Mouse (Mus musculus) CH12.LX (cell line): ENCODE results near the gene Ubash3b. TPM values are rescaled to one million over a fixed set of nuclear protein-coding genes. Genes with fewer than 3 reads are reported as not detected.
A peak's percentile ranks its signal among the peaks of the same experiment; 100 is the strongest.

ENCODE experiments used
- DNase-seq: peaks from one replicate; pipeline ENCODE4 v3.0.0-alpha.2; 2013; ENCODE audit errors: extremely low read depth
- H3K27ac ChIP-seq: 2 replicates; pipeline ENCODE4 v1.5.1; 2012; ENCODE audit warnings: low read depth, mild to moderate bottlenecking, control low read depth, moderate library complexity; ENCODE audit not compliant: insufficient read depth
- H3K27me3 ChIP-seq: replicated peaks from 2 replicates; pipeline ENCODE3; 2012; ENCODE audit warnings: inconsistent platforms
- H3K36me3 ChIP-seq, 2 experiments: replicated peaks in 1 of 2; 2 replicates each; pipeline versions ENCODE3 to v1.6.1; 2012; ENCODE audit warnings: inconsistent platforms in 1 of 2, low read length in 1 of 2, mild to moderate bottlenecking in 1 of 2, mixed read lengths in 1 of 2, moderate library complexity in 1 of 2; ENCODE audit not compliant: control insufficient read depth in 1 of 2, insufficient read depth in 1 of 2
- H3K4me1 ChIP-seq, 2 experiments: 2 replicates each; pipeline ENCODE4 v1.6.1; 2012; ENCODE audit warnings: inconsistent platforms in 1 of 2, moderate library complexity in 1 of 2; ENCODE audit not compliant: insufficient read depth in 2 of 2, control insufficient read depth in 1 of 2
- H3K4me2 ChIP-seq: 2 replicates; pipeline ENCODE4 v1.6.1; 2012; ENCODE audit warnings: low read depth, mild to moderate bottlenecking, control low read depth; ENCODE audit not compliant: poor library complexity, insufficient read depth, severe bottlenecking
- H3K4me3 ChIP-seq, 3 experiments: fragments of 150-350 bp in 1 of 3; sonication (generic) in 1 of 3; replicated peaks in 1 of 3; 2 replicates each; pipeline versions ENCODE3 to v1.5.1; 2011 to 2012; ENCODE audit warnings: low read depth in 2 of 3, low read length in 2 of 3, mild to moderate bottlenecking in 2 of 3, moderate library complexity in 2 of 3, control low read depth in 1 of 3, improper control_type of control experiment in 1 of 3, inconsistent platforms in 1 of 3, mixed read lengths in 1 of 3; ENCODE audit not compliant: poor library complexity in 1 of 3
- H3K79me2 ChIP-seq: replicated peaks from 2 replicates; pipeline ENCODE4 v1.6.1; 2012; ENCODE audit warnings: mild to moderate bottlenecking, moderate library complexity; ENCODE audit not compliant: control insufficient read depth, poor library complexity, insufficient read depth, severe bottlenecking; ENCODE audit errors: extremely low read depth
- H3K9ac ChIP-seq: 2 replicates; pipeline ENCODE4 v1.6.1; 2012; ENCODE audit warnings: low read depth, mild to moderate bottlenecking, control low read depth, moderate library complexity; ENCODE audit not compliant: insufficient read depth
- H3K9me3 ChIP-seq: replicated peaks from 2 replicates; pipeline ENCODE3; 2012; ENCODE audit warnings: low read length, inconsistent platforms, mixed read lengths
- CTCF ChIP-seq, 2 experiments: IDR thresholded peaks in 1 of 2; conservative IDR thresholded peaks in 1 of 2; 2 replicates each; pipeline ENCODE4 v1.5.1; 2011 to 2012; ENCODE audit warnings: low read depth in 2 of 2, low read length in 2 of 2, improper control_type of control experiment in 1 of 2, inconsistent platforms in 1 of 2, mild to moderate bottlenecking in 1 of 2, moderate library complexity in 1 of 2
- EP300 ChIP-seq: IDR thresholded peaks from 2 replicates; pipeline ENCODE4 v1.6.1; 2011; ENCODE audit warnings: low read length, improper control_type of control experiment
- HCFC1 ChIP-seq: IDR thresholded peaks from 2 replicates; pipeline ENCODE4 v1.6.1; 2012; ENCODE audit warnings: low read depth, mild to moderate bottlenecking, inconsistent platforms, low read length, improper control_type of control experiment
- KAT2A ChIP-seq: IDR thresholded peaks from 2 replicates; pipeline ENCODE4 v1.6.1; 2012; ENCODE audit warnings: low read length, improper control_type of control experiment, inconsistent platforms; ENCODE audit not compliant: insufficient replicate concordance
- MXI1 ChIP-seq: IDR thresholded peaks from 2 replicates; pipeline ENCODE4 v1.6.1; 2011; ENCODE audit warnings: mild to moderate bottlenecking, low read depth, low read length, improper control_type of control experiment
- NRF1 ChIP-seq: IDR thresholded peaks from 2 replicates; pipeline ENCODE4 v1.6.1; 2014; ENCODE audit warnings: low read depth, mild to moderate bottlenecking, inconsistent platforms, low read length, improper control_type of control experiment, moderate library complexity
- SMC3 ChIP-seq: IDR thresholded peaks from 2 replicates; pipeline ENCODE4 v1.6.1; 2011; ENCODE audit warnings: low read depth, low read length, improper control_type of control experiment
- TBP ChIP-seq: conservative IDR thresholded peaks from 2 replicates; pipeline ENCODE4 v1.6.1; 2011; ENCODE audit warnings: low read depth, low read length, improper control_type of control experiment
- TCF12 ChIP-seq: IDR thresholded peaks from 2 replicates; pipeline ENCODE4 v1.6.1; 2014; ENCODE audit warnings: low read depth, mild to moderate bottlenecking, inconsistent platforms, low read length, improper control_type of control experiment
- ZC3H11A ChIP-seq: IDR thresholded peaks from 2 replicates; pipeline ENCODE4 v1.6.1; 2012; ENCODE audit warnings: low read depth, mild to moderate bottlenecking, inconsistent platforms, low read length, improper control_type of control experiment
- dilution Hi-C: fragments of 300-500 bp; cut with MboI; formaldehyde crosslinking; loops from 2 replicates; pipeline ENCODE4 v1.14.3; 2020; ENCODE audit warnings: low sequenced_read_pairs; ENCODE audit not compliant: extremely low pct_unique_long_range_greater_than_20kb, extremely low pct_ligation_motif_present
- in situ Hi-C: fragments of 300-500 bp; cut with MboI; formaldehyde crosslinking; loops from 3 replicates; pipeline ENCODE4 v1.14.3; 2019; ENCODE audit warnings: low sequenced_read_pairs, low pct_ligation_motif_present, low pct_unique_long_range_greater_than_20kb, mixed read lengths
- polyA plus RNA-seq: library from polyadenylated mRNA; unstranded; fragments of >175 nt; gene quantifications from 2 replicates; pipeline ENCODE4 v1.2.1, GENCODE M21; 2012; ENCODE audit warnings: low read depth; ENCODE audit not compliant: insufficient read length
- total RNA-seq, 2 experiments: library from RNA; depleted of rRNA; stranded (reverse); fragments of 300-350 nt in 1 of 2; fragments of >200 nt in 1 of 2; gene quantifications; 2 replicates each; pipeline ENCODE4 v1.2.3; 2012 to 2014

Gene Ubash3b
- total and polyA plus RNA-seq, 3 experiments, result 2.8 to 4.6 (median 4.2) TPM

DNA sequence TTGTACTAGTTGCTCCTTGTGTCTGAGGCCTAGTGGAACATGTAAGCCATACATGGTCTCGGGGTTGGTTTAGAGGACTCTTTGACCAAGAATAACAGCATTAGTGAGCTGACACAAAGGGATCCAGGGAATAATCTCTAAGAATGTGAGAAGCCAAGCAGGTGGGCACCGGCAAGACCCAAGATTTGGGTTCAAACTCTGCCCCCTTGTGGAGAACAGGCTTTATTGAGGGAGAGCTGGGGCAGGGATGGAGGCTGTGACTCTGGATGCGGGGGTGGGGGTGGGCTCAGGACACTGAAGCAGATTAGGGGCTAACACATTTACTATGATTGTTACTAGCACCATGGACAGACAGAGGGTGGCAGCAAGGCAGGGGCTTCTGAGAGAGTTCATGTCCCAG, 43.8 kb upstream of the Ubash3b start:
- no peak for DNase-seq
- no peaks in the 10 kb centered on the region for H3K9me3 ChIP-seq
- in situ Hi-C loops (no loop called here), dilution Hi-C loops (no loop called here)
- no peaks in the 10 kb centered on the region for H3K27me3 ChIP-seq
- H3K27ac ChIP-seq, result no peak overlapping the region
- H3K4me3 ChIP-seq, result no peak overlapping the region
- no peaks in the 10 kb centered on the region for H3K36me3 ChIP-seq
- peaks cover 3 to 20% of the 10 kb centered on the region in 2 experiments; a peak in 3 of 4 replicates for H3K4me1 ChIP-seq
- H3K79me2 ChIP-seq, result no peaks in the 10 kb centered on the region
- H3K4me2 ChIP-seq, result no peak overlapping the region
- TF ChIP-seq CTCF (conservative IDR thresholded peaks at IDR 0.05 in 1 of 2, IDR thresholded peaks at IDR 0.05 in 1 of 2; ENCODE audit: low read depth in 2 of 2, low read length in 2 of 2) (peak in 1 of 2 experiments; percentile 57; a peak in 2 of 4 replicates), SMC3 (peak; percentile 35), NRF1 (no peak), HCFC1 (no peak)
- H3K9ac ChIP-seq, result no peak overlapping the region

DNA sequence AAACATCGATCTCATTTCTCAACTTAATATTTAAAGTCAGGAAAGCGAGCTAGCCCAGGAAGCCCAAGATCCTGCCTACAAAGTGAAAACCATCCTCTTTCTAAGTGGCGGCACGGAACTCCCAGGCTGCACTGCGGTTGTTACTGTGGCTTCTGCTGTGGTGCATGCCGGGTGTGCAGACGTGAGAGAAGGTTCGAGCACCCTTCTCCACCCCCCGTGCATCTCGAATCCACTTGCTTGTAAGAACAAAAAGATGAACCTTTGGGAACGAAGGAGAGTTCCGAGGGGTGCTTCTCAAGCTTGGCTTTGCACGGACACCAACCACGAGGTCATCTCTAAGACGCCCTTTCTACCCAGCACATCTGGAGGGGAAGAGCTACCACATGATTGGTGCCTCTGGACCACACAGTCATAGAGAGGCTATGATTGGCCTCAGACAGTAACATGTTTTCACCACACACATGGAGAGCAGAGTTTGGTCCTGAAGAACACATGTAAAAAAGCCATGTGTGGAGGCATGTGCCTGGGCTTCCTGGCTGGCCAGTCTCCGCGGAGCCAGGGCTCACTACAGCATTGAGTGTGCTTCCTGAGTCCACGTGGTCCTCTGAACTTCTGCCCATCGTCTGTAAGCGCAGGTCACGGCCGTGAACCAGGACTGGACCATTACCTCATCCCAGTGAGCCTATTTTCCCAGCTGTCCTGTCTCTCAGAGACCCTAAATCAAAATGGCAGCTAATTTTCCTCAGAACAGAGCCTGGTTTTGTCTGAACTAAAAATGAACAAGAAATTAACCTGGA, 38.2 kb upstream of the Ubash3b start:
- peak overlapping the region; percentile 6 for H3K4me2 ChIP-seq
- H3K4me1 ChIP-seq, result peaks cover 4 to 7% of the 10 kb centered on the region in 2 experiments
- TF ChIP-seq MXI1 (no peak), KAT2A (no peak), TCF12 (no peak), HCFC1 (peak; percentile 24; the same call in 1 of the 2 replicates), ZC3H11A (no peak), EP300 (no peak), TBP (no peak)
- DNase-seq, result no peak
- no peaks in the 10 kb centered on the region for H3K27me3 ChIP-seq
- H3K9me3 ChIP-seq, result no peaks in the 10 kb centered on the region
- peak overlapping the region; percentile 6; the same call in 1 of the 2 replicates for H3K9ac ChIP-seq
- in situ Hi-C loops (loop anchor here (10.0 kb wide), 1 partner anchor 385 kb away; no protein-coding TSS in a partner anchor), dilution Hi-C loops (no loop called here)
- H3K79me2 ChIP-seq, result no peaks in the 10 kb centered on the region
- no peak overlapping the region for H3K27ac ChIP-seq
- H3K4me3 ChIP-seq, result no peak overlapping the region
- H3K36me3 ChIP-seq, result no peaks in the 10 kb centered on the region
